Mouse (Mus musculus) erythroblast, embryonic 14.5 days (primary cell): Measurements from ENCODE around the gene Dnaaf2. TPM values are rescaled to one million over a fixed set of nuclear protein-coding genes. Genes with fewer than 3 reads are reported as not detected.

Experiments
- H3K27me3 ChIP-seq: 2 replicates; pipeline ENCODE4 v1.6.1; 2012; ENCODE audit warnings: inconsistent platforms; ENCODE audit not compliant: control insufficient read depth
- H3K36me3 ChIP-seq: 2 replicates; pipeline ENCODE4 v1.6.1; 2012; ENCODE audit warnings: mild to moderate bottlenecking, inconsistent platforms; ENCODE audit not compliant: control insufficient read depth
- H3K4me1 ChIP-seq: 2 replicates; pipeline ENCODE4 v1.6.1; 2012; ENCODE audit warnings: inconsistent platforms; ENCODE audit not compliant: control insufficient read depth
- H3K4me3 ChIP-seq: replicated peaks from 2 replicates; pipeline ENCODE3; 2012; ENCODE audit warnings: moderate library complexity, mild to moderate bottlenecking, inconsistent platforms
- H3K9me3 ChIP-seq: 2 replicates; pipeline ENCODE4 v1.6.1; 2012; ENCODE audit warnings: low read length, inconsistent platforms, mixed read lengths; ENCODE audit not compliant: control insufficient read depth
- GATA1 ChIP-seq: IDR thresholded peaks from 2 replicates; pipeline ENCODE4 v1.6.1; 2012; ENCODE audit warnings: low read length, inconsistent platforms, mixed read lengths
- TAL1 ChIP-seq: IDR thresholded peaks from 3 replicates; pipeline ENCODE4 v1.6.1; 2012; ENCODE audit warnings: low read length, inconsistent platforms, mixed read lengths
- polyA plus RNA-seq: library from polyadenylated mRNA; stranded (reverse); fragments of >175 nt; gene quantifications from 2 replicates; pipeline ENCODE4 v1.2.3, GENCODE M21; 2012

Dnaaf2 gene
- polyA plus RNA-seq, 1 experiment, result 2.3 TPM

DNA sequence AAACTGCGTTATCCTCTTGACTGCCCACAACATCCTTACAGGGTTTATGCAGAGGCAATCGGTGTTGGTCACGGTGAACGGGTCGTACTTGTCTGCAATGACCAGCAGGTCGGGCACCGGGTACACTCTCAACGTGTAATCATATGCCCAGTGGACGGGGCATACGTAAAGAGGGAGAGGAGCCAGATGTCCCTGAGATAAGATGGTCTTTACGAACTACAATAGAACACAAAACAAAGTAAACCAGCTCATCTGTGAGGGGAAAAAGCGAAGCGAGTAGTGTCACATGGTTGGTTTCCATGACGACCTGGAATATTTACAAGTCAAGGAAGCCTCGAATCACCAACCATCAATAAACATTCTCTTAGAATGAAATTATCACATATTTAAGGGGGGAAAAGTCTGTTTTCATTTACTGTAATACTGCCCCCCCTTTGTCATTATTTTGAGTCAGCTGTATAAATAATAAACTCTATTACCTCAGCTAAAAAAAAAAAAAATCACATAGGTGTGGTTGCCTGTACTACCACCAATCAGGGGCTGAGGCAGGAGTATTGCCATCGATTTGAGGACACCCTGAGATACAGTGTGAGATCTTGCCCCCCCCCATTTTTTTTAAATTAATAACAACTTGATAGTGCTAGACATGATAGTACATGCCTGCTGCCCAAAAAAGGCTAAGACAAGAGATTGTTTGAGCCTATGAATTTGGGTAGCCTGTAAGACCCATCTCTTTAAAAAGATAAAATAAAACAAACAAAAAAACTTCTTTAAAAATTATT lies 6.0 kb upstream of the Dnaaf2 start, which contains the start of gene Gm49384:
TSS of gene Gm49384 (minus strand) at position 216 of the 782 bp plus-strand sequence.
- Histone ChIP-seq H3K4me3 (no peak within 1 kb of the TSS), H3K4me1 (peaks cover 5% of the 10 kb centered on the region), H3K27me3 (no peaks in the 10 kb centered on the region), H3K9me3 (no peaks in the 10 kb centered on the region), H3K36me3 (peaks cover 89% of the 10 kb centered on the region)
- TF ChIP-seq TAL1 (no peak), GATA1 (no peak)

DNA sequence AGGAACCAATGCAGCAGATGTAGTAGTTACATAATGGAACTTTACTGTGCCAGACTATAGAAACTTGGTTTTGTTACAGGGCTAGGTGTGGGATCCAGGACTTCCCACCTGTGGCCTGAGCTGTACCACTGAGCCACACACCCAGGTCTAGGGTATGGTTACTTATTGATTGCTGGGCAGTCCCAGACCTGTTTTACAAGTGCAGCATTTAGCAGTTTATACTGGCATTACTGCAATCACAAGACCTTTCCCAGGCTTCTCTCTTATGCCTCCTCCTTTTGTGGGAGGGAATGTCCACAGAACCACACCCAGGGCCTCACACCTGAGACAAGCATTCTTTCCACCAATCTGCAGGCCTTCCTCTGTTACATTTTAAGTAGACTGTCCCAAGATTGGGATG lies 756 bp upstream of the Dnaaf2 start:
- peak overlapping the region; percentile 70 for H3K4me3 ChIP-seq
- H3K27me3 ChIP-seq, result no peaks in the 10 kb centered on the region
- TF ChIP-seq GATA1, result no peak
- no peak for TF ChIP-seq TAL1
- H3K36me3 ChIP-seq, result peaks cover 53% of the 10 kb centered on the region
- no peaks in the 10 kb centered on the region for H3K9me3 ChIP-seq
- peaks cover 33% of the 10 kb centered on the region for H3K4me1 ChIP-seq

DNA sequence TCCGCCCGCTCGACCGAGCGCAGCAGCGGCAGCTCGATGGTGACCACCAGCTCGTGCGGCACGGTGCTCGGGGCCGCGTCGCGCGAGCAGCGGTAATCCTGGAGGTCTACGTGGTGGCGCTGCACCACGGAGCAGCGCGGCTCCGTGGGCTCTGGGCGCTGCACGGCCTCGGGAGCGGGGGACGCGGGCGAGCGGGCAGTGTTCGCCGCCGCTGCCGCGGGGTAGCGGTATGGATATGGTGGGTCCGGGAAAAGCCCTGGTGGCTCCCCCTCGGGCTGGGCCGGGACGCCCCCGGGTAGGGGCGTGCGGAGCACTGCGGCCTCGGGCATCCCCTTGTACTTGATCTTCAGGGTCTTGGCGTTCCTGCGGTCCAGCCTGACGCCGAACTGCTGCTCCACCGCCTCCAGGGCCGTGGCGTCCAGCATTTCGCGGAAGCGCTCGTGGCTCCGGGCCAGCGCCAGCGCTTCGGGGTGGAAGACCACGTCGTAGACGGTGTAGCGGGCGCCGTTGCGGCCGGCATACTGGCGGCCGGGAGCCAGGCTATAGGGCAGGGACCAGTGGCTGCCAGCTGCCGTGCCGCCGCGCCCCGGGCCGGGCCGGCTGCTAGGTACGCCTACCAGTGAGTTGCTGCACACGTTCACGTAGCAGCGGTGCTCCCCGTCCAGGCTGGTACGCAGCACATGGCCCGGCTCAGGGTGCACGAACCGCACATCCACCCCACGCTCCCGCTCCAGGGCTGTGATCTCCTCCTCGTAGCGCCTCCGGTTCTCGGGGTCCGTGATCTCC lies 658 bp downstream of the Dnaaf2 start:
- Histone ChIP-seq H3K9me3 (no peaks in the 10 kb centered on the region), H3K4me1 (peaks cover 40% of the 10 kb centered on the region), H3K27me3 (no peaks in the 10 kb centered on the region), H3K36me3 (peaks cover 49% of the 10 kb centered on the region), H3K4me3 (peak overlapping the region; percentile 70)
- TF ChIP-seq GATA1 (no peak), TAL1 (no peak)

GRCm38 (mm10) chr12:69196444-69197377 lies 1.5 kb downstream of the Dnaaf2 start, which contains the start of gene Gm49383:
Gene Gm49383, minus strand, starts transcription at chr12:69197104.
- TF ChIP-seq GATA1, result no peak
- TF ChIP-seq TAL1, result no peak
- H3K9me3 ChIP-seq, result no peaks in the 10 kb centered on the region
- H3K27me3 ChIP-seq, result no peaks in the 10 kb centered on the region
- peaks cover 40% of the 10 kb centered on the region for H3K4me1 ChIP-seq
- H3K36me3 ChIP-seq, result peaks cover 49% of the 10 kb centered on the region
- peak within 1 kb of the TSS; percentile 70 for H3K4me3 ChIP-seq

DNA sequence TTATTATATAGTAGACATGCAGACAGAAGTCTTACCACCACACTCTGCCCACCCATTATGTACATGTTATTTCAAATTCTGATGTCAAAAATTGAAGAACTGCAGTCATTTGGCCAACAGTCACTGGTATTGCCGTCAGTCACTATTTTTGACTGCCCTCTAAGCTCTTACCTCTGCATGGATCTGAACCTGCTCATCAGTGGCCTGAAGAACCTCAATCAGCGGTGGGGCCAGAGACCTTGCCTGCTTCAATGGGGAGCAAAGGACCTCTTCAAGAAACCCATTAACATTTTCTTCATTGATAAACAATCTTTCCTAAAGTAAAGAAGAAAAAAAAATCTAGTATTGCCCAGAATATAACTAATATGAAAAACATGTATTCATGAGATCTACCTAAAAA lies 5.6 kb downstream of the Dnaaf2 start:
- TF ChIP-seq GATA1 (no peak), TAL1 (no peak)
- Histone ChIP-seq H3K36me3 (peaks cover 58% of the 10 kb centered on the region), H3K4me1 (peaks cover 25% of the 10 kb centered on the region), H3K4me3 (no peak overlapping the region), H3K27me3 (no peaks in the 10 kb centered on the region), H3K9me3 (no peaks in the 10 kb centered on the region)

DNA sequence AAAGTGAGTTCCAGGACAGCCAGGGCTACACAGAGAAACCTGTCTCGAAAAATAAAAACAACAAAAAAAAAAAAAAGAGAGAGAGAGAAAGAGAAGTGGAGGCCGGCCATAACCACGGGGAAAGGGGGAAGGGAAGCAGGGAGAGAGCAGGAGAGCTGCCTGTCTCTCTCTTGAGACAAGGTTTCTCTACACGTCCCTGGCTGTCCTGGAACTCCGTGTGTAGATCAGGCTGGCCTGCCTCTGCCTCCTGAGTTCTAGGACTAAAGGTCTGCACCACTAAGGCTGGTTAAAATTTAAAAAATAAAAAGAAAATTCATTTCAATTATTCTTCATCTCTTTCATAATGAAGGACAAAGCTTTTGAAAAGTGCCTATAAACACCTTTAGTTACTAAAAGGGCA lies 6.8 kb downstream of the Dnaaf2 start:
- no peak for TF ChIP-seq GATA1
- H3K4me1 ChIP-seq, result peaks cover 32% of the 10 kb centered on the region
- peaks cover 68% of the 10 kb centered on the region for H3K36me3 ChIP-seq
- H3K27me3 ChIP-seq, result no peaks in the 10 kb centered on the region
- no peaks in the 10 kb centered on the region for H3K9me3 ChIP-seq
- H3K4me3 ChIP-seq, result no peak overlapping the region

GRCm38 (mm10) chr12:69190522-69190921 lies 7.7 kb downstream of the Dnaaf2 start:
- Histone ChIP-seq H3K4me1 (peaks cover 31% of the 10 kb centered on the region), H3K4me3 (no peak overlapping the region), H3K9me3 (no peaks in the 10 kb centered on the region), H3K36me3 (peaks cover 68% of the 10 kb centered on the region), H3K27me3 (no peaks in the 10 kb centered on the region)
- TF ChIP-seq GATA1 (no peak), TAL1 (no peak)

DNA sequence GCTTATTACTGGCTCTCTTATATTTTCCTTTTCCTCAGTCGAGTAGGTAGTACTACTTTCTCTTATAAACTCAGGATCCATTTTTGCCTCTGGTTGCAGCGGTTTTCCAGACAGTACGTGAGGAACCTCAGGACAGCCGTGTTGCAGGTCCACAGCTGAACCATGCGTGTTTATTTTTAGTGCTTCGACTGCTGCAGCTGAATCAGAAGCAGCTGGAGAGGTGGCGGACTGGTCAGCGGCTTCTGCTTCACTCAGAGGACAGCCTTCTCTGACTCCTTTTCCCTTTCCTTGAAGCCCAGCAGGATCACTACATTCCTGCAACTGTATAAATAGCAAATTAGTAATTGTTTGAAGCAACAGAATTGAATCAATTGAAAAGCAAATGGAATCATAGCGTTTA lies 8.2 kb downstream of the Dnaaf2 start:
- Histone ChIP-seq H3K4me3 (no peak overlapping the region), H3K9me3 (no peaks in the 10 kb centered on the region), H3K4me1 (peaks cover 33% of the 10 kb centered on the region), H3K27me3 (no peaks in the 10 kb centered on the region), H3K36me3 (peaks cover 71% of the 10 kb centered on the region)
- TF ChIP-seq TAL1, result no peak
- TF ChIP-seq GATA1, result no peak
